Mouse (Mus musculus): ENCODE measurements around the gene Cep162.

DNA sequence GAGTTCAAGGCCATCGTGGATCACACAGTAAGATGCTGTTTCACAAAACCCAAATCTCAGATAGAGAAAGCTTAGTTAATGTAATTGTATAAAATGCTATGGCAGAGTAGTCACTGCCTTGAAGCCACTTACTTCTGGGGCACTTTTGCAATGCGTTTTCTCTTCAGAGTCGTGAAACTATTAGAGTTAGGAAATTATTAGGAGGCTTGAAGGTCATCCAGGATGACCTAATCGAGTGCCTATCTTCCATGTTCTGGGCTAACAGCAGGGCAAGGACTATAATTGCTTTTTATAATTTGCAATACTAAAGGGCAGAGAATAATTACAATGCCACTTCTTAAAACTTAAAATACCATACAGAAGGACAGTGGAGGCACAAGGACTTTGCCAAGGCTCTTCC, 68.0 kb downstream of the Cep162 start:
- TF ChIP-seq CTCF (IDR thresholded peaks at IDR 0.05; ENCODE audit: control insufficient read depth, insufficient read depth, insufficient replicate concordance, low read depth, low read length), result no peak
- TF ChIP-seq POLR2A (IDR thresholded peaks at IDR 0.05; ENCODE audit: control insufficient read depth, low read depth, low read length), result no peak
